Comparison of ENCODE assay signal across 19 mouse cellular contexts in the genomic region with DNA sequence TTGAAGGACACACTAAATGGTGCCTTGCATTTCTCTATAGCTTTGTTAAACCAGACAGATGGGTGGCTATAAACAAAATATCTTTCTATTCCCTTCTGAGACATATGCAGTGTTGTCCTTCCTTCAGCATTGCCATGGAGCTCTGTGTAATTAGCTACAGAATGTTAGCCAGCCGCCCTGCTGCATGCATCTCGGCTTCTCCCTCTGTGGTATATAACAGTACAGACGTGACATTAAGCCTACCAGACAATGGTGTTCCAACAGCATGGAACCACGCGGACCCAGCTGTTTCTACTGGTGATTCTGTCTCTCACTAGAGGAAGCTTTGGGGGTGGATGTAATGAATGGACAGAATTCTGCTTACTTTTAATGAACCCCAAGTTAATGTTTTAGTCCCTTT.
DNase-seq lines count a peak whose midpoint lies in the region; ATAC-seq lines count a peak whose summit lies in the region.
"Had no signal": no experiment of that assay in that cellular context is flagged by ENCODE, and none has a peak within 500 bp of the region (broad histone marks: within the 10 kb centered on the region; RNA-seq: fewer than 3 reads in every experiment).

No protein-coding gene starts in this region.

- 57% methylated on average over 5 of the region's 5 CpGs for WGBS in midbrain, embryonic 12.5 days
- WGBS in midbrain, embryonic 10.5 days: 80% methylated on average over 5 of the region's 5 CpGs

- no peak overlapping the region for H3K4me2 ChIP-seq in midbrain, embryonic 12.5 days (replicated peaks)
- H3K4me2 ChIP-seq: embryonic facial prominence, embryonic 12.5 days; hindbrain, embryonic 13.5 days; limb, embryonic 15.5 days had no signal

- H3K9ac ChIP-seq in midbrain, embryonic 12.5 days (replicated peaks): no peak overlapping the region
- H3K9ac ChIP-seq: embryonic facial prominence, embryonic 12.5 days; hindbrain, embryonic 13.5 days; limb, embryonic 15.5 days; liver, postnatal 0 days had no signal

- intact Hi-C loops in left cerebral cortex, postnatal 36 days (cut with DNase I): no loop called here

- no peaks in the 10 kb centered on the region for H3K27me3 ChIP-seq in midbrain, embryonic 12.5 days
- H3K27me3 ChIP-seq in midbrain, embryonic 10.5 days (ENCODE audit: low read depth, poor library complexity, severe bottlenecking): no peaks in the 10 kb centered on the region
- H3K27me3 ChIP-seq: embryonic facial prominence, embryonic 12.5 days; hindbrain, embryonic 13.5 days; limb, embryonic 15.5 days; megakaryocyte, embryonic 14.5 days; Patski had no signal

- H3K4me1 ChIP-seq in midbrain, embryonic 12.5 days: no peaks in the 10 kb centered on the region
- no peaks in the 10 kb centered on the region; the same call in 1 of the 2 replicates for H3K4me1 ChIP-seq in midbrain, embryonic 10.5 days
- H3K4me1 ChIP-seq: embryonic facial prominence, embryonic 12.5 days; hindbrain, embryonic 13.5 days; limb, embryonic 15.5 days; megakaryocyte, embryonic 14.5 days had no signal

- DNase-seq in layer of hippocampus, adult 11-12 months (ENCODE audit: low spot score): peak; percentile 5
- no peak for DNase-seq in layer of hippocampus, adult 18-20 months (ENCODE audit: low spot score in 2 of 2)
- DNase-seq in midbrain, embryonic 10.5 days (ENCODE audit: low spot score): no peak
- peak; percentile 9 to 12 for DNase-seq in left cerebral cortex, postnatal 36 days (ENCODE audit: low spot score in 2 of 2)
- DNase-seq in right cerebral cortex, postnatal 25 days: peak; percentile 9
- no peak for DNase-seq in thymus, postnatal 14 days
- DNase-seq: adrenal gland, postnatal 25 days; cerebellum, adult 9-10 months; gastrocnemius, postnatal 36 days; liver, postnatal 0 days; lung, postnatal 14 days had no signal

- H3K4me3 ChIP-seq in midbrain, embryonic 12.5 days: no peak overlapping the region
- H3K4me3 ChIP-seq in midbrain, embryonic 10.5 days: no peak overlapping the region
- H3K4me3 ChIP-seq: embryonic facial prominence, embryonic 12.5 days; hindbrain, embryonic 13.5 days; limb, embryonic 15.5 days; megakaryocyte, embryonic 14.5 days had no signal

- H3K27ac ChIP-seq in midbrain, embryonic 12.5 days (replicated peaks): no peak overlapping the region
- no peak overlapping the region for H3K27ac ChIP-seq in midbrain, embryonic 10.5 days (replicated peaks)
- H3K27ac ChIP-seq: embryonic facial prominence, embryonic 12.5 days; hindbrain, embryonic 13.5 days; kidney, postnatal 0 days; limb, embryonic 15.5 days had no signal

- ATAC-seq in midbrain, embryonic 12.5 days (ENCODE audit: low FRiP score, low read depth): peak; percentile 60; the same call in 1 of the 2 replicates
- ATAC-seq: intestine, postnatal 0 days; liver, postnatal 0 days; Patski had no signal

- H3K36me3 ChIP-seq in midbrain, embryonic 12.5 days: no peaks in the 10 kb centered on the region
- H3K36me3 ChIP-seq in midbrain, embryonic 10.5 days: no peaks in the 10 kb centered on the region
- H3K36me3 ChIP-seq: embryonic facial prominence, embryonic 12.5 days; hindbrain, embryonic 13.5 days; limb, embryonic 15.5 days had no signal

- H3K9me3 ChIP-seq in midbrain, embryonic 12.5 days: no peaks in the 10 kb centered on the region
- no peaks in the 10 kb centered on the region for H3K9me3 ChIP-seq in midbrain, embryonic 10.5 days (replicated peaks)
- H3K9me3 ChIP-seq: embryonic facial prominence, embryonic 12.5 days; hindbrain, embryonic 13.5 days; limb, embryonic 15.5 days had no signal

Comparison
In these comparisons a context has a peak if more than half of its experiments do, and no peak if none do; other contexts are left out.
1. DNase-seq: peak in layer of hippocampus, adult 11-12 months (single experiment), left cerebral cortex, postnatal 36 days (2 of 2) and right cerebral cortex, postnatal 25 days (single experiment); none in layer of hippocampus, adult 18-20 months (0 of 2), midbrain, embryonic 10.5 days (single experiment) and thymus, postnatal 14 days (single experiment).